In the genomic region with DNA sequence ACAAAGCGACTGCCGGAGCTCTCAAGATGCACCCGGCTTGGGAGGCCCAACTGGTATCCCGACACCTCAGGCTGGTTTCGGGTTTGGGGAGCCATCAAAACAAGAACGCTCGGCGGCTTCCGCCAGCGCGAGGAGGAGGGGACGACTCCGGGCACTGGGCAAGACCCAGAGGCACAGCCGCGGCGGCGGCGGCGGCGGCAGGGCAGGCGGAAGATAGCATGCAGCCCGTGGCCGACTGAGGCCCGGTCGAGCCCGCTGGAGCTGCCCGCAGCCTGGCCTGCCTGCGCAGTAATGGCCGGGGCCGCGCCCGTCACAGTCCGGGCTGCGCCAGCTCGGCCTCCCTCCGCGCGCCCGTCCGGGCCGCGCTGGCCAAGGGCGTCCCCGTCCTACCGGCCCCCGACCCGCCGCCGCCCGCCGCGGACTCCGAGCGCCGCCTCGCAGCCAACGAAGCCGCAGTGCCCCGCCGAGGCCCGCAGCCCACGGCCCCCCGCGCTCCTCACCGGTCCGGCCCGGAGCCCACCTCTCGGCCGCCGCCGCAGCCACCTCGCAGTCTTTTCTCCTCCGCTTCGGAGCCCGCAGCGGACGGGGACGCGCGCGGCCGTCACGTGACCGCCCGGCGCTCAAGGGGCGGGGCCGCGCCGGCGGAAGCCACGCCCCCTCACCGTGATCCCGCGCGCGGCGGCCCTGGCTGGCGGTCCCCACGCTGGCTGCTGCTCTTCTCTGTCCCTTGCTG, we compare ENCODE assay signal across 8 mouse cellular contexts. TPM values are rescaled to one million over a fixed set of nuclear protein-coding genes. Genes with fewer than 3 reads are reported as not detected.
A peak's percentile ranks its signal among the peaks of the same experiment; 100 is the strongest.
DNase-seq lines count a peak whose midpoint lies in the region; ATAC-seq and TF ChIP-seq lines count a peak whose summit lies in the region.

No protein-coding gene starts in this region.

- intact Hi-C loops in heart, adult 2 months (cut with DNase I) = loop anchor here (1.0 kb wide), 1 partner anchor 48 kb away; a partner anchor contains a TSS

- peaks cover 2% of the 10 kb centered on the region for H3K79me2 ChIP-seq in heart, adult 2 months (replicated peaks; ENCODE audit: control insufficient read depth, insufficient read depth, low read length)

- H3K27ac ChIP-seq in embryonic facial prominence, embryonic 13.5 days = peak overlapping the region; percentile 98
- peak overlapping the region; percentile 96 for H3K27ac ChIP-seq in heart, adult 2 months
- peak overlapping the region; percentile 98 for H3K27ac ChIP-seq in limb, embryonic 12.5 days
- H3K27ac ChIP-seq in midbrain, embryonic 14.5 days (replicated peaks; ENCODE audit: low read depth, low read length) = peak overlapping the region; percentile 99

- H3K27me3 ChIP-seq in embryonic facial prominence, embryonic 13.5 days = no peaks in the 10 kb centered on the region
- H3K27me3 ChIP-seq in heart, adult 2 months (ENCODE audit: control insufficient read depth, insufficient read depth, low read length) = no peaks in the 10 kb centered on the region
- no peaks in the 10 kb centered on the region for H3K27me3 ChIP-seq in limb, embryonic 12.5 days
- H3K27me3 ChIP-seq in midbrain, embryonic 14.5 days (ENCODE audit: control insufficient read depth, insufficient read depth, low read length) = no peaks in the 10 kb centered on the region

- DNase-seq in 416B (ENCODE audit: low read depth) = peak; percentile 73
- peak; percentile 72 to 80 for DNase-seq in adrenal gland, postnatal 4 days (ENCODE audit: low spot score in 2 of 2)
- peak; percentile 96 for DNase-seq in heart, adult 2 months
- DNase-seq in kidney, adult 8-10 months = peak; percentile 79 to 87
- DNase-seq in midbrain, embryonic 14.5 days = peak; percentile 96
- peak; percentile 88 for DNase-seq in spleen, adult 12 weeks (ENCODE audit: low spot score)

- H3K4me3 ChIP-seq in embryonic facial prominence, embryonic 13.5 days = peak overlapping the region; percentile 78
- peak overlapping the region; percentile 70 for H3K4me3 ChIP-seq in heart, adult 2 months
- peak overlapping the region; percentile 92 for H3K4me3 ChIP-seq in limb, embryonic 12.5 days (replicated peaks)
- H3K4me3 ChIP-seq in midbrain, embryonic 14.5 days (replicated peaks; ENCODE audit: low read depth, low read length) = peak overlapping the region; percentile 95

- peaks cover 12% of the 10 kb centered on the region for H3K4me1 ChIP-seq in embryonic facial prominence, embryonic 13.5 days
- peaks cover 6% of the 10 kb centered on the region for H3K4me1 ChIP-seq in heart, adult 2 months (ENCODE audit: control insufficient read depth, insufficient read depth, low read length)
- peaks cover 25% of the 10 kb centered on the region for H3K4me1 ChIP-seq in limb, embryonic 12.5 days (replicated peaks)
- peaks cover 29% of the 10 kb centered on the region for H3K4me1 ChIP-seq in midbrain, embryonic 14.5 days (ENCODE audit: control insufficient read depth, insufficient read depth, low read length)

- under 1% methylated on average over 42 of the region's 100 CpGs for WGBS in embryonic facial prominence, embryonic 13.5 days
- WGBS in heart, adult 2 months = under 1% methylated on average over 87 of the region's 100 CpGs
- 1% methylated on average over 72 of the region's 100 CpGs for WGBS in limb, embryonic 12.5 days
- WGBS in midbrain, embryonic 14.5 days = under 1% methylated on average over 78 of the region's 100 CpGs

- no peaks in the 10 kb centered on the region for H3K36me3 ChIP-seq in embryonic facial prominence, embryonic 13.5 days
- H3K36me3 ChIP-seq in heart, adult 2 months (ENCODE audit: control insufficient read depth, insufficient read depth, low read length) = peaks cover 30% of the 10 kb centered on the region
- no peaks in the 10 kb centered on the region for H3K36me3 ChIP-seq in limb, embryonic 12.5 days
- H3K36me3 ChIP-seq in midbrain, embryonic 14.5 days (ENCODE audit: control insufficient read depth, insufficient read depth, low read length) = no peaks in the 10 kb centered on the region

- peak overlapping the region; percentile 95 for H3K9ac ChIP-seq in embryonic facial prominence, embryonic 13.5 days
- peak overlapping the region; percentile 99 for H3K9ac ChIP-seq in heart, adult 2 months (ENCODE audit: low read depth, low read length)
- peak overlapping the region; percentile 98 for H3K9ac ChIP-seq in limb, embryonic 12.5 days (replicated peaks)
- H3K9ac ChIP-seq in midbrain, embryonic 14.5 days (replicated peaks; ENCODE audit: low read length) = peak overlapping the region; percentile 98

- peak; percentile 91; the same call in 1 of the 2 replicates for TF ChIP-seq POLR2A in heart, adult 2 months (IDR thresholded peaks at IDR 0.05; ENCODE audit: insufficient read depth, low read depth, low read length)

- TF ChIP-seq CTCF in heart, adult 2 months (IDR thresholded peaks at IDR 0.05) = no peak

- no peaks in the 10 kb centered on the region for H3K9me3 ChIP-seq in embryonic facial prominence, embryonic 13.5 days
- H3K9me3 ChIP-seq in limb, embryonic 12.5 days = no peaks in the 10 kb centered on the region
- H3K9me3 ChIP-seq in midbrain, embryonic 14.5 days (ENCODE audit: control insufficient read depth, low read length) = no peaks in the 10 kb centered on the region

- TF ChIP-seq EP300 in heart, adult 2 months (IDR thresholded peaks at IDR 0.05; ENCODE audit: insufficient read depth, low read depth, low read length) = 0 out of 2 replicates have a peak, but pooled peaks have one; percentile 25

- peak; percentile 97 for ATAC-seq in embryonic facial prominence, embryonic 13.5 days (ENCODE audit: insufficient number of reproducible peaks, insufficient read depth, low FRiP score, low TSS enrichment, low read depth)
- peak; percentile 99 for ATAC-seq in limb, embryonic 12.5 days (ENCODE audit: insufficient number of reproducible peaks, insufficient read depth, low FRiP score, low TSS enrichment, low read depth)
- peak; percentile 95 for ATAC-seq in midbrain, embryonic 14.5 days (ENCODE audit: low FRiP score, low TSS enrichment)

- peak overlapping the region; percentile 72 for H3K4me2 ChIP-seq in embryonic facial prominence, embryonic 13.5 days
- H3K4me2 ChIP-seq in limb, embryonic 12.5 days = peak overlapping the region; percentile 65
- peak overlapping the region; percentile 63 for H3K4me2 ChIP-seq in midbrain, embryonic 14.5 days (ENCODE audit: low read length)

RNA-seq across cellular contexts. Expression of a gene that starts 0.6 kb away (rescaled TPM):
- 10 to 100 TPM; 56.8 to 62.1 TPM for total RNA-seq in adrenal gland, postnatal 4 days (2021)
- polyA plus RNA-seq in embryonic facial prominence, embryonic 13.5 days (2015; fragmentation: Nextera tagmentation; extraction: Ambion mirVana) = 53.3 and 60.3 TPM in 2 replicates
- 10 to 100 TPM; 61.8 to 64.4 TPM for total RNA-seq in heart, adult 2 months (2021)
- polyA plus RNA-seq in heart, adult 2 months (2012; rRNA removed) = 20.4 and 50.2 TPM in 2 replicates
- polyA plus RNA-seq in limb, embryonic 12.5 days (2016; fragmentation: Nextera tagmentation; extraction: Ambion mirVana) = 54.3 and 56.3 TPM in 2 replicates
- 78.4 and 78.7 TPM in 2 replicates for polyA plus RNA-seq in midbrain, embryonic 14.5 days (2014; fragmentation: Nextera tagmentation; extraction: Ambion mirVana)

RNA-seq across cellular contexts. Expression of a gene that starts 48.7 kb away (rescaled TPM):
- total RNA-seq in adrenal gland, postnatal 4 days (2021) = 10 to 100 TPM; 34.7 to 36.5 TPM
- polyA plus RNA-seq in embryonic facial prominence, embryonic 13.5 days (2015; fragmentation: Nextera tagmentation; extraction: Ambion mirVana) = 20.6 and 22.4 TPM in 2 replicates
- 10 to 100 TPM; 36.2 to 40.2 TPM for total RNA-seq in heart, adult 2 months (2021)
- polyA plus RNA-seq in heart, adult 2 months (2012; rRNA removed) = 9.7 and 16.6 TPM in 2 replicates
- 17.4 and 18.4 TPM in 2 replicates for polyA plus RNA-seq in limb, embryonic 12.5 days (2016; fragmentation: Nextera tagmentation; extraction: Ambion mirVana)
- polyA plus RNA-seq in midbrain, embryonic 14.5 days (2014; fragmentation: Nextera tagmentation; extraction: Ambion mirVana) = 20.9 and 24.6 TPM in 2 replicates

Comparison
In these comparisons a context has a peak if more than half of its experiments do, and no peak if none do; other contexts are left out.
1. Peak in every context shown above with its lines: DNase-seq, ATAC-seq, H3K4me3 ChIP-seq and H3K27ac ChIP-seq.